Mouse (Mus musculus): ENCODE measurements around the gene Slc25a39.

Slc25a39 gene

DNA sequence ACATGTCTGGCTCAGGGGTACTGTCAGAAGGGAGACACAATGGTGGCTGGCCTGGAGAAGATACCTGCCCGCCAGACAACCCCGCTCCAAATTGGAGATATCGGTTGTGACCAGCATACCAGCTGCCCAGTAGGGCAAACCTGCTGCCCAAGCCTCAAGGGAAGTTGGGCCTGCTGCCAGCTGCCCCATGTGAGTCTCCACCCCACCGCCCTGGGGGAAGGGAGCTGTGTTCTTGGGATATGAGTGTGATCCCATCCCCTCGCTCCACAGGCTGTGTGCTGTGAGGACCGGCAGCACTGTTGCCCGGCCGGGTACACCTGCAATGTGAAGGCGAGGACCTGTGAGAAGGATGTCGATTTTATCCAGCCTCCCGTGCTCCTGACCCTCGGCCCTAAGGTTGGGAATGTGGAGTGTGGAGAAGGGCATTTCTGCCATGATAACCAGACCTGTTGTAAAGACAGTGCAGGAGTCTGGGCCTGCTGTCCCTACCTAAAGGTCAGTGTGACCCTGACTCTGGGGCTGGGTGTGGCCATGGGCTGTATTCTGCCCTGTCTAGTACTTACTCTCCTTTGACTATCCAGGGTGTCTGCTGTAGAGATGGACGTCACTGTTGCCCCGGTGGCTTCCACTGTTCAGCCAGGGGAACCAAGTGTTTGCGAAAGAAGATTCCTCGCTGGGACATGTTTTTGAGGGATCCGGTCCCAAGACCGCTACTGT is 28.2 kb upstream of the Slc25a39 start:
- DNase-seq = no peak

DNA sequence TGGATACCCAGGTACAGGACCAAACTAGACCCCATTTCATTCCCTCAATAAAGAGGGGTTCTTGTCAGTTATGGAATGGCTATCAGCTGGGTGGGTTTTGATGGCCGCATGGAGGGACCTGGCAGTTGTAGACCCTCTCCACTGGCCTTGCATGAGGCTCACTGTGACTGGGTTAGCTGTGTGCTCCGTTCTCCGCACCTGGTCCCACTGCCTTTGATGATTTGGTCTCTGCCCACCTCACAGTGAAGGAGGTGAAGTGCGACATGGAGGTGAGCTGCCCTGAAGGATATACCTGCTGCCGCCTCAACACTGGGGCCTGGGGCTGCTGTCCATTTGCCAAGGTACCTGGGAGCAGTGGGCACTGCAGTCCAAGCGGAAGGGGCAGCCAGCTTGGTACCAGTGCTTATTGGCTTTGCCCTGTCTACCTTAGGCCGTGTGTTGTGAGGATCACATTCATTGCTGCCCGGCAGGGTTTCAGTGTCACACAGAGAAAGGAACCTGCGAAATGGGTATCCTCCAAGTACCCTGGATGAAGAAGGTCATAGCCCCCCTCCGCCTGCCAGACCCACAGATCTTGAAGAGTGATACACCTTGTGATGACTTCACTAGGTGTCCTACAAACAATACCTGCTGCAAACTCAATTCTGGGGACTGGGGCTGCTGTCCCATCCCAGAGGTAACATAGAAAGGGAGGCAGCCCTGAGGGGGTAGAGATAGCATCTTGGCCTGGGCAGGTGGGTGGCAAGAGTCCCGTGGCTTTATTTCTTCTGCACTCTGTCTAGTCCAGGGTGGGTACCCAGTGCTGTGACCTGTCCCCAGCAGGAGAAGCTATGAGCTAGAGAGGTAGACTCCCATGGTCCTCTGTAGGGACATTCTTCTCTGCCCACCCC is 27.3 kb upstream of the Slc25a39 start:
- no peak for DNase-seq

DNA sequence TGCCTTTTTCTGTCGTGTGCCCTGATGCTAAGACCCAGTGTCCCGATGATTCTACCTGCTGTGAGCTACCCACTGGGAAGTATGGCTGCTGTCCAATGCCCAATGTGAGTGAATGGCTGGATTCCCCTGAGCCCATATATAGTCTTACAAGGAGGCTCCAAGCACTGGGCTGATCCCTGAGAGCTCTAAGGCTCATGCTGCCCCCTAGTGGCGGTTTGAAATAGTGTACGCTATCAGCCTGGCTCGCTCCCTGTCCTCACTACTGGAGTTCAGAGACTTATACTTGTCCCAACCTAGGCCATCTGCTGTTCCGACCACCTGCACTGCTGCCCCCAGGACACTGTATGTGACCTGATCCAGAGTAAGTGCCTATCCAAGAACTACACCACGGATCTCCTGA is 26.7 kb upstream of the Slc25a39 start:
- peak; percentile 92 for DNase-seq

DNA sequence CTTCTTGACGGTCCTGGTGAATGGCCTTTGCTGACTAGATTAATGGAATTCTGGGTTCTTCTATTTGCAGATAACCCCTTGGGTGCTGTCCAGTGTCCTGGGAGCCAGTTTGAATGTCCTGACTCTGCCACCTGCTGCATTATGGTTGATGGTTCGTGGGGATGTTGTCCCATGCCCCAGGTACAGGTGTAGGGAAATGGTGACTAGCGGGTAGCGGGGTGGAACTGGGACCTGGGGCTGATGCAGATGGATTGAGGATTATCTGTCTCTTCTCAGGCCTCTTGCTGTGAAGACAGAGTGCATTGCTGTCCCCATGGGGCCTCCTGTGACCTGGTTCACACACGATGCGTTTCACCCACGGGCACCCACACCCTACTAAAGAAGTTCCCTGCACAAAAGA is 26.1 kb upstream of the Slc25a39 start:
- no peak for DNase-seq

DNA sequence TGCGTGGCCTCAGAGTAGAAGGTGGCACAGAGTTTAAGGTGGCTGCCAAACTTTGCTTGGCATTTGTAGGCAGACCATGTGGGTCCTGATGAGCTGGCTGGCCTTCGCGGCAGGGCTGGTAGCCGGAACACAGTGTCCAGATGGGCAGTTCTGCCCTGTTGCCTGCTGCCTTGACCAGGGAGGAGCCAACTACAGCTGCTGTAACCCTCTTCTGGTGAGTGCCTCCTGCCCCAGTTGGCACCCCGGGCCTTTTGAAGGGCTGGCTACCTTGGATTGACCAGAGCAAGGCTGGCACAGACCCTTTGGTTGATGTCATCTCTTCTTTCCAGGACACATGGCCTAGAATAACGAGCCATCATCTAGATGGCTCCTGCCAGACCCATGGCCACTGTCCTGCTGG is 25.1 kb upstream of the Slc25a39 start:
- DNase-seq = no peak

DNA sequence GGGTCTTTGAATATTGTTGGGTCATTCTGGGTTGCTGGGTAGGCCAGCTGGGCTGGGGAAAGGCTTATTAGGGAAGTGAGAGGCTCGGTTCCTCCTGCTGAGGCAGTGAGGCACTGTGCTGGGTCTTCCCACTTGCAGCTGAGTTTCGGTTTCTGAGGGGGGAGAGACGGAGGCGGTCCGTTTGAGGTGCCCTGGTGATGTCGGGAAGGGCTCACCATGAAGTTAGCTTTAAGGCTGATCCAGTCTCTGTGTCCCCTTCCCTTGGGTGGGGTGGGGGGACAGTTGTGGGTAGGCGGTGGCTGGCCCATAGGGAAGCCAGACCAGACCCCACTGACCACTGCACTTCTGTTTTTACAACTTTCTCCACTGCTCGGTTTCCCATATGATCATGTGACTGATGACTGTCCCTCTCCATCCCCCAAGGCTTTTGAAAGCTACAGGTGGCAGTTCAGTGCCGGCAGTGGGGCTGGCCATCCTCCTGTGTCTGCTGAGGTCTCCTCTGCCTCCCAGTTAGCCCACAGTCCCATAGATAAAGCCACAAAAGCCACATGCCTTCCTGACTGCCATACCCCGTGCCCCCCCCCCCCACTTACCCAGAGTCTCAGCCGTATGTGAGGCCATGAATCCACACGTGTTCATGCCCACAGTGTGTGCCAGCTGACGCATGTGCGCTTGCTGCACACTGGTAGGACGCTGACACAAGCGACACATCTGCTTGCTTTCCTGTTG is 24.5 kb upstream of the Slc25a39 start:
- peak; percentile 85 to 87 for DNase-seq

DNA sequence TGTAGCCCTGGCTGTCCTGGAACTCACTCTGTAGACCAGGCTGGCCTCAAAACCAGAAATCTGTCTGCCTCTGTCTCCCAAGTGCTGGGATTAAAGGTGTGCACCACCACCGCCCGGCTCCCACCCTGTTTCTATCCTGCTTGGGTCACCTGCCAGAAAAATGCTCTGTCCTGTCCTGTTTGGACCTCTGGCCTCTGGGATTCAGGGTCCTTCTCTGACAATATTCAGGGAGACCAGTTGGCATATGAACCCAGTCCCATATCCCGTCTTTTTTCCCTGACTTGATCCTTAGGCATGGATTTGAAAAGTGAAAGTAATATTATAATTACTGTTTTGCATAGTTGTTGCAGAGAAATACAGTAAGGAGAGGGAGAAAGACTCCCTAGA is 24.0 kb upstream of the Slc25a39 start:
- DNase-seq = no peak

DNA sequence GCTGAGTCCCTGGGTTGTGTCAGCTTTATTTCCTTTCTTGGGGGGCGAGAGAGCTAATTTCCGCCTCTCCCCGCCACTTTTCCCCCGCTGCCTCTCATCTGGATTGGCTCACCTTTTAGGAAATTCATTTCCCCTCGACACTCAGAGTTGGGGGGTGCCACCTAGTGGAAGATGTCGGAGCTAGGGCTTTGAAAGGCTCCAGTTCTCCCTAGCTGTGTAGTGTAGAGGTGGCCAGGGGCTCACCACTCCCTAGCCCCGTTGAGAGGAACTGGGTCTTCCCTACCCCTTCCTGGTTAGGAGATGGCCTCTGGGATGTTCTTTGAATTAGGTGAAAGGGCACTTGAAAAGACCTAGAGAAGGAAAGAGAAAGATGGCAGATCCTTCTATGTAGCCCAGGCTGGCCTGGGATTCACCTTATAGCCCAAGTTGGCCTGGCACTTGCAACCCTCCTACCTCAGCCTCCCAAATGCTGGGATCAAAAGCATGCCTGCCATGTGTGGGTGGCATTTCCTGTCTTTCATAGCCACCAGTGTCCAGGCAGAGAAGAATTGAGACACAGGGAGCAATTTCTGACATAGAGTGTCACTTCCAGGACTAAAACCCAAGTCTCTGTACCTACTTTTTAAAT is 23.4 kb upstream of the Slc25a39 start:
- peak; percentile 80 to 84 for DNase-seq

DNA sequence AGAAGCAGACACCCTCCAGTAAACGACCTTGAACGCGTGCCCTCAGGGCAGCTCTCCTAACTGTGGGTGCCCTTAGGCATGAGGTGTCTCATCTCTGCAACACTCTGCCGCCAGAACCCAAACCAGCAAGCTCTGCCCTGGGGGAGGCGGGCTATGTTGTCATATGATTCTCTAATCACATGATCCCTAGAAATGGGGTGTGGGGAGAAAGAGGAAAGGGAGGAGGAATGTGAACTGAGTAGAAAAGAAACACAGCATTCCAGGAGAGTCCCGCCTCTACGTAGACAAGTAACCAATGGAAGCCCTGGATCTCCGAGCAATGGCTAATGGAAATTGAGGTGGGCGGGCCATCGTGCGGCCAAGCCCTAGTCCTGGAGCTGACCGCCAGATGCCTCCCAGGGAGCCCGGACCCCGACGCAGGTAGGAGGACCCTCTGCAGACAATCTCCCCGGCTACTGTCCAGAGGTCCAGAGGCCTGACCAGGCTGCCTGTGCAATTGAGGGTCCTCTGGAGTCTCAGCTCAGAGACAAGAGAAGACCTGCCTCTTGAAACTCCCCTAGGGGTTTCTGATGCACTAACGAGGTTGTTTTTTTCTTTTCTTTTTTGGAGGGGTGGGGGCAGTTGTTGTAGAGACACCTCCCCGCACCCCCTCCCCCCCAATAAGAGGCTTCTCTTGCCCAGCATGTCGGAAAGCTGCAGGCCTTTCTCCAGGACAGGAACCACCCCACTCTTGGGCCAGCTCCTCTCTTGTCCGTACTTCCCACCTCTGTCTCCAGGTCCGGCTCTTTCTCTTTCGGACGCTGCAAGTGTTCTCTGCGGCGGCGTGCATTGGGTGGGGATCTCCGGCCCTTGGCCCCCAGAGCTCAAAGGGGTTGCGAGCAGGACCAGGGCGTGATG is 22.6 kb upstream of the Slc25a39 start, which contains the start of gene Grn:
Grn (plus strand) TSS at position 195 of the 897 bp plus-strand sequence.
- DNase-seq = peak; percentile 71 to 73

DNA sequence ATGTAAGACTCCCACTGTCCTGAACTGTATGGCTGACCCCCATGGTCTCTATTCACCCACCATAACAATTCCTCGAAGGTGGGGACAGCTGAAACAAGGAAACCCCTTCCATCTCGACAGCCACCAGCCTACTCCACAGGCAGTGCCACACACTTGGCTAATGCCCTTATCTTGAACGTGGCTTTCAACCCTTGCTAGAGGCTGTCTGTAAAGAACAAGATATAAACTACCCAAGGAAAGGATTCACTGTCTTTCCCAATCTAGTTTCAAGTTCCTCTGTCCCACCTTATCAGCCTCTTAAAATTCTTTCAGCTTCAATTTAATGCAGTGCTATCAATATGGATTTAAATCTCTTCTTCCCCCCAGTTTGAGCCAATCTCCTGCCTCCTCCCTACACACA is 21.8 kb upstream of the Slc25a39 start:
- DNase-seq = no peak

DNA sequence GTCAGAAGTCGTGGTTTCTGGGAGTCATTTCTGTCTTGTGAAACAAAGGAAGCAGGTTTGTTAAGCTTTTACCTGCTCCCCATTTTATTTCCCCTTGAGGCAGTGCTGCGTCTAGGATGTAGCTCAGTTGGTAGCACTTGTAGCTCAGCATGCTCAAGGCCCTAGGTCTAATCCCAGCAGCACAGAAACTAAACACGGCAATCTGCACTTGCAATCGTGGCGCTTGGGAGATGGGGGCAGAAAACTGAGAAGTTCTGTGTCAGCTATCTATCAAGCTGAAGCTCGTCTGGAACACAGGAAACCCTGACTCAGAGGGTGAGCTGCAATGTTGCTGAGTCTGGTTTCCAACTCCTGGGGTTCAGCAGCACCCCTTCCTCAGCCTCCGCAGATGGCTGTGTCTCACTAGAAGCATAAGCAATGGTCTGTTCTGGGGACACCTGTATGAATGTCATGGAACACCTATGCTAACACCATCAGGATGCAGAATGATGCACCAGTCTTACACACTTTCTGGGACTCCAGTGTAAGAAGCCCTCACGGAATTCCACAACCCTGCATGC is 21.3 kb upstream of the Slc25a39 start:
- no peak for DNase-seq

DNA sequence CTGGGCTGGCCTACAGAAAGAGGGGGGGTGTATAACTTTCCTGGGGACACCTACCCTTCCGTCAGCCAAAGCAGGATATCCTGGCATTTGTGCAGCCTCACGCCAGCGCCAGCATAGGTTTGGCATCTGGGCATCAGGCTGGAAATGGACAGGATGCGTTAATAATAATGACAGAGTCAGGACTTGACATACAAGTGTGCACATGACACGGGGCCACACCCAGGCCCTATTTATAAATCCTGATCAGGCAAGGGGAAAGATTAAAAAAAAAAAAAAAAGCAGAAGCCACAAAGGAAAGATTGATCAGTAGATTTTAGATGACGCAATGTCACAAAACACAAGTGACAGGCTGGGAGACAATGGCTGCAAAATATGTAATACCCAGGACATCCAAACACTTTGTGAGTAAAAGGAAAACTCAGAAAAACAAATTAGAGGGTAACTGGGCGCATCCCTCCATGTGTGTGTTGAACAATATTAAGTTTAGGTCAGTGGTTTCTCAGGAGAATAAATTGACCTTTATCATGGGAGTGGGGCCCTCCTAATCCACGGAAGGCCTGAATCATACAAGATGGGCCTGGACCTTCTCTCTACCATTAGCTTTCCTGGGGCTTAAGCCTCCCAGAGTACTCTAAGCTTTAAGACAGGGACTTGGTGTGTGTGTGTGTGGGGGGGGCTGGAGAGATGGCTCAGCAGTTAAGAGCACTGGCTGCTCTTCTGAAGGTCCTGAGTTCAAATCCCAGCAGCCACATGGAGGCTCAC is 18.0 kb upstream of the Slc25a39 start:
- DNase-seq = no peak

DNA sequence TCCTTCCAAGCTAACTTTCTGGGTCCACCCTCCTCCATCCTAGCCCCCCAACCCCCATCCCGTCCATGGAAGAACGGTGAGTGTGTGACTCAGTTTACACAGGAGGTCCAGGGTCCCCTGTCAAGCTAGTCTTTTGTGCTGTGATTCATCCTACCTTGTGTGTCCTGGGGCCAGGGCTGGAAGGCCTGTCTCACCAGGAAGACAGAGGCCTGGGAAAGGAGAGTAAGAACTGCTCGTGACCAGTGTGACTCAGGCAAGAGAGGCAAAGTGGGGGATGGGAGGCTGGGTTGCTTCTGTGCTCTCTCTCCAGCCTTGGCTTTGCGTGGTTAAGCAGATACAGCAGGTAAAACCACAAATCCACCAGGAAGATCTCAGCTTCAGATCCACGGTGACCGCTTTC is 16.9 kb upstream of the Slc25a39 start:
- DNase-seq = no peak

DNA sequence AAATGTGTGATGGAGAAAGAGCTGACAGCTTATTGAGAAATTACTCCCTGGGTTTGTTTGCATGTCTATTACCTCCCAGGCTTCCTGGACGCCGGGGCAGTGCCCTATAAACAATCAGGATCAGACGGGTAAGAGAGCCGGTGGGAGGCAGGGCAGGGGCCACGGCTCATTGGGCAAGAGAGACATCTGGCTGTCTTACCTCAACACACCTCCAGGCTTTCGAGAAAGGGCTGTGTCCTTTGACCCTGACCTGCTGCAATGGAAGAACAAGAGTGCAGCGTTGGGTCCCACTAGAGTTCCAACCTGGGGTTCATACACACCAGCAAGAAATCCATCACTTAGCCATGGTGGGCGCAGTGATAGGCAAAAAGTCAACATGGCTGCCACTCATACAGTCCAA is 13.8 kb upstream of the Slc25a39 start:
- no peak for DNase-seq

DNA sequence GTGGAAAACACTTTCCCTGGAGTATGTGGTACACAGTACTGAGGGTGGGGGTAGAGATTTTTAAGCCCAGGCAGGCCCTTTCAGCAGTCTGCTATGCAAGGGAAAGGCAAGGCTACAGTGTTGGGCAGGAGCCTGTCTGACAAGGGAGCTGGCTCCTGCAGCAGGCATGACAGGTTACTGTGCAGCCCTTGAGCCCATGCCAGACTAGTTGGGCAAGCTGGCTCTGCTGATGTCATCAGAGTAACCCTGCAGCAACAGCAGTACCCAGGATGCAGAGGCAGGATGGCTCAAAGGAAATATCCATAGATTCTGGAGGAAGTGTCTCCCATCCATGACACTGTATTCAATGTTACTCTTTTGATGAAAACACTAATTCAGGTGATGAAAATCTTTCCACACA is 11.1 kb upstream of the Slc25a39 start:
- no peak for DNase-seq

DNA sequence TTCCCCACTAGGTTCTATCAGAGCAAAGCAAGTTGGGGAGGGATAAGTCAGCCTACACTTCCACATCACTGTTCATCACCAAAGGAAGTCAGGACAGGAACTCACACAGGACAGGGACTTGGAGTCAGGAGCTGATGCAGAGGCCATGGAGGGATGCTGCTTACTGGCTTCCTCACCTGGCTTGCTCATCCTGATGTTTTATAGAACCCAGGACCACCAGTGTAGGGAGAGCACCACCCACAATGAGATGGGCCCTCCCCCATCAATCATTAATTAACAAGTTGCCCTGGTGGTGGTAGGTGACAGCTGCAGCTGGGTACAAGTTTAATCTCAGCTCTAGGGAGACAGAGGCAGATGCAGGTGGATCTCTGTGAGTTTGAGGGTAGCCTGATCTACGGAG is 9.4 kb upstream of the Slc25a39 start:
- no peak for DNase-seq

DNA sequence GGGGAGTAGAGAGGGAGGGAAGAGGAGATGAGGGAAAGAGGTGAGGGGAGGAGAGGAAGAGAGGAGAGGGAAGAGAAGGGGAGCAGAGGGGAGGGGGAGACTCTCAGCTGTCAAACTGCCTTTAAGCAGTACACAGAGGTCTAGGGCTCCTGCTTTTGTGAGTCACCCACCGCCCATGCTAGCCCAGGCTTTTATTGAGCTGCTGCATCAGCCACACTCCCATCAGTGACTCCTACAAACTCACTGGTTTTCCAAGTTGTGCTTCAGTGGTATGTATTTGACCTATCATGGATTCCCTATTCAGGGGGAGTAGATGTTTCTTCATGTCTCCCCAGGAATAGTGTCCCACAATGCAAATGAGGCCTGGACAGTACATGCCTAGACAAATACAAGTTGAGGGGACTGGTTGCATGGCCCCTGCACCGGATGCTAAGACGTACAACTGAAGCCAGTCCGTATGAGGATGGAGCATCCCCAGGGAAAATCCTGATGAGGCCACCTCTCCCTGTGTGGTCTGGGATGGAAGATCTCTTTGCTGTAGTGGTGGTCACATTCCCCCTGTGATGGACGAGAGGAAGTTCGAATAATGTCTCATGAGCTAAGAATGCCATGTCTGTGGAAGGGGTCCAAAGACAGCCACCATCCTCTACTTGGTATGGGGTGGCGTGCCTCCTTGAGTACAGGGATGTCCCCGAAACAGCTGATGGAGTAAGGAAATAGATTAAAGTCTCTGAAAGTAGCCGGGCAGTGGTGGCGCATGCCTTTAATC is 7.5 kb upstream of the Slc25a39 start:
- no peak for DNase-seq

DNA sequence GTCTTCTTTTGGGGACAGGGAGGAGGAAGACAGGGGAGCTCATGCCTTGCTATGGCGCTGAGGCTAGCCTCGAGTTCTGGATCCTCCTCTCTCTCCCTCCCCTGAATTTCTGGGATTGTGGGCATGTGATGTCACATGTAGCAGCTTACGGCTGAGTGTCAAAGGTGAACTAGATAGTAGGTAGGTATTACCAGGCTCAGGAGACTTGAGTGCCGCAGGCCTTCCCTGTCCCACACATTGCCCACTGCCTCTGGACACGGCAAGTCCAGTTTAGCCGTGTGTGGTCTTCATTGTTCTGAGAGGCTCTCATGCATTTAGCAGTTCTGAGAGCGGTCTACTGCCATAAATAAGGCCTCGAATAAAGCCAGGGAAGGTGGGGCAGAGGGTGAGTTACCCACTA is 5.3 kb upstream of the Slc25a39 start:
- no peak for DNase-seq

DNA sequence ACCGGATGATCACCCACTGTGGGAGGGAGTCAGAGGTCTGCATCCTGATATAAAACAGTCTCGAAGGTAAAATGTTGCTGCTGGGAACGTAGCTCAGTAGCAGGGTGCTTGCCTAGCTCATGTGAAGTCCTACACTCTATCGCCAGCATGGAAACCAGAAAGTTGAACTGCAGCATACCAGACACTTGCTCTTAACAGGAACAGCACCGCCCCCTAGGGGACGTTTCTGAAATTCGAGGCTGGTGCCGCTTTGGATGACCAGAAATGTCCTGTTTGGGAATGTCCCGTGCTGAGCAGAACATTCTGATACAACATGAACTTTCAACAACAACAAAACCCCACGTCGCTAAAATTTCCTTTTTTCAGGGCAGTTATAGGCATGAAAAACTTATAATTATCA is 4.0 kb upstream of the Slc25a39 start:
- peak; percentile 91 to 92 for DNase-seq

DNA sequence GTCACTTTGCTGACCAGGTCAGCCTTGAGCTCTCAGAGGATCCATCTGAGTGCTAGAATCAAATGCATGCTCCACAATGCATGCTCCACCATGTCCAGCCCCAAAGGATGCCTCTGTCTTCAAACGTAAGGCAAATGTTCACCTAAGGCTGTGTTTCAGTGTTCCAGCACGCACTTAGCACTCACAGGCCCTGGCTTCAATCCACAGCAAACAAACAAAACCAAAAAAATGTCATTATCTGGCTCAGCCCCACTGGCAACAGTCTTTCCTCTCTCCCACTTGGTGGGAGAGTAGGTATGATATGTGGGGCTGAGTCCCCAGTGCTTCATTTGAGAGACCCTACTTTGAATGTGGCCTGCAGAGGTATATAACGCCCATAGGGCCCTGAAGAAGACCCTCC is 3.3 kb upstream of the Slc25a39 start:
- no peak for DNase-seq

Data from B cell, adult 2 months (primary cell).